Mouse (Mus musculus) embryonic fibroblast, embryonic 13.5 days (primary cell): ENCODE data around the gene Serpina12. TPM values are rescaled to one million over a fixed set of nuclear protein-coding genes. Genes with fewer than 3 reads are reported as not detected.

ENCODE experiments used
- H3K27ac ChIP-seq: 2 replicates; pipeline ENCODE4 v1.5.1; 2012; ENCODE audit warnings: low read length, control low read depth, inconsistent platforms; ENCODE audit not compliant: insufficient read depth
- H3K4me1 ChIP-seq: 2 replicates; pipeline ENCODE4 v1.6.1; 2011; ENCODE audit warnings: low read length; ENCODE audit not compliant: control insufficient read depth, insufficient read depth
- H3K4me3 ChIP-seq: 2 replicates; pipeline ENCODE4 v1.5.1; 2011; ENCODE audit warnings: mild to moderate bottlenecking, control low read depth, low read length; ENCODE audit not compliant: insufficient read depth
- CTCF ChIP-seq: IDR thresholded peaks from 2 replicates; pipeline ENCODE4 v1.5.1; 2011; ENCODE audit warnings: mild to moderate bottlenecking, control low read depth, low read length, moderate library complexity, borderline replicate concordance; ENCODE audit not compliant: insufficient read depth
- POLR2A ChIP-seq: IDR thresholded peaks from 2 replicates; pipeline ENCODE4 v1.6.1; 2011; ENCODE audit warnings: low read depth, mild to moderate bottlenecking, control low read depth, low read length, moderate library complexity
- polyA plus RNA-seq: library from polyadenylated mRNA; stranded (reverse); fragments of >200 nt; gene quantifications from 2 replicates; pipeline ENCODE4 v1.2.4, GENCODE M21; 2011; ENCODE audit warnings: low read depth; ENCODE audit not compliant: missing spikeins, insufficient read length

The Serpina12 gene
- polyA plus RNA-seq, 1 experiment, result not detected

- Histone ChIP-seq H3K4me3 (no peak overlapping the region), H3K4me1 (peaks cover 4% of the 10 kb centered on the region), H3K27ac (no peak overlapping the region)
- TF ChIP-seq POLR2A, result no peak
- no peak for TF ChIP-seq CTCF
These were observed 15.9 kb upstream of the Serpina12 start for GRCm38 (mm10) chr12:104060126-104060525.

- Histone ChIP-seq H3K4me3 (no peak overlapping the region), H3K4me1 (no peaks in the 10 kb centered on the region), H3K27ac (no peak overlapping the region)
- TF ChIP-seq POLR2A, result no peak
- no peak for TF ChIP-seq CTCF
These were observed 13.3 kb upstream of the Serpina12 start for GRCm38 (mm10) chr12:104057531-104057930.

GRCm38 (mm10) chr12:104057050-104057449, 12.8 kb upstream of the Serpina12 start:
- Histone ChIP-seq H3K27ac (no peak overlapping the region), H3K4me3 (no peak overlapping the region), H3K4me1 (no peaks in the 10 kb centered on the region)
- TF ChIP-seq POLR2A (no peak), CTCF (no peak)

DNA sequence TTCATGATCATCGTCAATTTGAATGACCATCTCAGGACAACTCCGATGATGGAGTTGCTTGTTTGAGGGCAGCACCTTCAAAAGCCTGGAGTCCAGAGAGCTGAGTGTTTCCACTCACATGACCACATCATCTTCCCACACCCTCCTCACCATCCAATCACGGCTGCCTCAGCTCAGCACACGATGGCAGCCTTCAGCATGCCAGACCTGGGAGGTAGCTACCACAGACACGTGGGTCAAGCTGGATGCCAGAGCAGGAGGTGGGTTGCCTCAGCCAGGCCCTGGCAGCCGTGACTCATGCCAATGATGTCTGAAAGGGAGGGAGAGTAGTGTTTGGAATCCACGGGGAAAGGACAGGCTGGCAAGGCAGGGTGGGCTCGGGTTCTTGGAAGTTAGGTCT, 11.5 kb upstream of the Serpina12 start:
- no peaks in the 10 kb centered on the region for H3K4me1 ChIP-seq
- no peak overlapping the region for H3K27ac ChIP-seq
- TF ChIP-seq CTCF, result no peak
- TF ChIP-seq POLR2A, result no peak
- no peak overlapping the region for H3K4me3 ChIP-seq

DNA sequence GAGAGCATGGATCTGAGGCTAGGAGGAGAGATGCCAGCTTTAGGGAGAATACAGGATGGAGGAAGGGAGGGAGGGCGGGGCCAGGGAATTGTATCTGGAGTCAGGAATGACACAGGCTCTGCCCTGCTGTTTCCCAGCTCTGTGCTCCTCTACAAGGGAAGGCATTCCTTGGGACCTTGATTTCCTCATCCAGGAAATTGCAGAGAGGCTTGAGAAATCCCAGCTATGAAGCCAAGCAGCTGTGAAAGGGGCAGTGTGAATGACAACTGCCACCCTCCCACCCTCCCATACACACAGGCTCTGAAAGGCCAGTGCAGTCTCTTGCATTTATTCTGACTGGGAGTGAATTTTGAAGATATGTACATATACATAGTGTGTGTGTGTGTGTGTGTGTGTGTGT, 9.8 kb upstream of the Serpina12 start:
- H3K27ac ChIP-seq, result no peak overlapping the region
- TF ChIP-seq CTCF (no peak), POLR2A (no peak)
- no peaks in the 10 kb centered on the region for H3K4me1 ChIP-seq
- no peak overlapping the region for H3K4me3 ChIP-seq

DNA sequence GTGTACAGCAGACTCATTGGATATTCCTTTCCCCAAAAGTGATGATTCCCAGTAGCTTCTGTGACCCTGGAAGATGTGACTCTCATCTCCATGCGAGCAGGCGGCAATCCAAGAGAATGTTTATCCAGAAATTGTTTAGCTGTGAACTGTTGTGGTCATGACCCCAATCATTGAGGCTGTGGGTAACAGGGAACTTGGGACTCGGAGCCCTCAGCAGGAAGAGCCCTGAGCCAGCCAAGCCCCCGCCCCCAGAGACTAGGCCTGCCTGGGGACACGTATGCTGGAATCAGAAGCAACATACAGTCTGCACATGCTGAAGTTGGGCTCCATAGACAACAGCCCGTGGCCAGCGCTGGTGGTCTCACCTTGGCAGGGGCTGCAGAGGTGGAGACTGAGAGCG, 1.5 kb upstream of the Serpina12 start:
- H3K27ac ChIP-seq, result no peak overlapping the region
- no peak overlapping the region for H3K4me3 ChIP-seq
- TF ChIP-seq POLR2A (no peak), CTCF (no peak)
- no peaks in the 10 kb centered on the region for H3K4me1 ChIP-seq

- TF ChIP-seq CTCF, result no peak
- Histone ChIP-seq H3K27ac (no peak overlapping the region), H3K4me1 (no peaks in the 10 kb centered on the region), H3K4me3 (no peak overlapping the region)
These were observed 1.5 kb downstream of the Serpina12 start for GRCm38 (mm10) chr12:104042753-104043152.

- no peak for TF ChIP-seq POLR2A
- no peak for TF ChIP-seq CTCF
- no peaks in the 10 kb centered on the region for H3K4me1 ChIP-seq
- H3K4me3 ChIP-seq, result no peak overlapping the region
- no peak overlapping the region for H3K27ac ChIP-seq
These were observed 2.8 kb downstream of the Serpina12 start for GRCm38 (mm10) chr12:104041401-104041800.

GRCm38 (mm10) chr12:104038181-104038580, 6.1 kb downstream of the Serpina12 start:
- no peaks in the 10 kb centered on the region for H3K4me1 ChIP-seq
- TF ChIP-seq POLR2A (no peak), CTCF (no peak)
- no peak overlapping the region for H3K4me3 ChIP-seq
- H3K27ac ChIP-seq, result no peak overlapping the region

DNA sequence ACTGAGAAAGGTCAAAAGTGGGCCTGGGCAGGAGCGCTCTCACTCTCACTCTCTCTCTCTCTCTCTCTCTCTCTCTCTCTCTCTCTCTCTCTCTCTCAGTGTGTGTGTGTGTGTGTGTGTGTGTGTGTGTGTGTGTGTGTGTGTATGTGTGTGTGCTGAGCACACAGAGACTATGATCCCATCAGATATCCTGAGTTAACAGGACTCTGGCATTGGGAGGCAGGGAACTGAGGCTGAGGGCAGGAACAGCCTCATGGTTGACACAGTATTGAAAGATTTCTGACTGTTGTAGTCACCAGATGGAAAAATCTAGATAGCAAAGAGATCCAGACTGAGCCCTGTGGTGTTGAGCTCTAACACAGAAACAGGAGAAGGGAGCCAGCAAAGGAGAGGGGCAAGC, 10.5 kb downstream of the Serpina12 start:
- no peak for TF ChIP-seq POLR2A
- no peak for TF ChIP-seq CTCF
- no peaks in the 10 kb centered on the region for H3K4me1 ChIP-seq
- no peak overlapping the region for H3K4me3 ChIP-seq
- H3K27ac ChIP-seq, result no peak overlapping the region

GRCm38 (mm10) chr12:104029986-104030385, 14.3 kb downstream of the Serpina12 start:
- H3K27ac ChIP-seq, result no peak overlapping the region
- H3K4me3 ChIP-seq, result no peak overlapping the region
- TF ChIP-seq POLR2A (no peak), CTCF (0 out of 2 replicates have a peak, but pooled peaks have one; percentile 29)
- no peaks in the 10 kb centered on the region for H3K4me1 ChIP-seq
